Mouse (Mus musculus) gastrocnemius, postnatal 4 days (tissue): ENCODE data around the gene Gm10961. TPM values are rescaled to one million over a fixed set of nuclear protein-coding genes. Genes with fewer than 3 reads are reported as not detected.

ENCODE experiments used
- DNase-seq, 2 experiments: peaks; one replicate each; pipeline ENCODE4 v3.0.0; 2021 to 2022; ENCODE audit warnings: low spot score in 2 of 2, mixed read lengths in 2 of 2
- total RNA-seq, 2 experiments: library from RNA; stranded (reverse); gene quantifications; 2 replicates each; pipeline ENCODE4 v1.2.3; 2021

Gene Gm10961
- total RNA-seq, 2 experiments from 2014 or later: not detected

- DNase-seq: no peak
These were observed 25.8 kb downstream of the Gm10961 start for GRCm38 (mm10) chr3:107656888-107657287.

DNA sequence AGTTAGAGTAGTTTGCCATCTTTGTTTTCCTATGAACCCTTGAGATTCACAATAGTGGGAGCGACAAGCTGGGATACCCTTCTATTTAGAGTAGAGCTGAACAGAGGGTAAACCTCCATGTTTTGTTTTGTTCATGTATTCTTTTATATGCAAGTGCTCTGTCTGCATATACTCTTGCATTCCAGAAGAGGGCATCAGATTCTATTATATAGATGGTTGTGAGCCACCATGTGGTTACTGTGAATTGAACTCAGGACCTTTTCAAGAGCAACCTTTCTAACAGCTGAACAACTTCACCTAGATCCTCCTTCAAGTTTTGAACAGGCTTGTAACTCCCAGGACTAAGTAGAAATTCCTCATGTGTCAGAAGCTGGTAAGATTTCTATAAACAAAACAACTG, 27.9 kb downstream of the Gm10961 start:
- DNase-seq: no peak

GRCm38 (mm10) chr3:107664641-107665040, 33.5 kb downstream of the Gm10961 start:
- DNase-seq: no peak

- no peak for DNase-seq
These were observed 36.3 kb downstream of the Gm10961 start for GRCm38 (mm10) chr3:107667426-107667825.

DNA sequence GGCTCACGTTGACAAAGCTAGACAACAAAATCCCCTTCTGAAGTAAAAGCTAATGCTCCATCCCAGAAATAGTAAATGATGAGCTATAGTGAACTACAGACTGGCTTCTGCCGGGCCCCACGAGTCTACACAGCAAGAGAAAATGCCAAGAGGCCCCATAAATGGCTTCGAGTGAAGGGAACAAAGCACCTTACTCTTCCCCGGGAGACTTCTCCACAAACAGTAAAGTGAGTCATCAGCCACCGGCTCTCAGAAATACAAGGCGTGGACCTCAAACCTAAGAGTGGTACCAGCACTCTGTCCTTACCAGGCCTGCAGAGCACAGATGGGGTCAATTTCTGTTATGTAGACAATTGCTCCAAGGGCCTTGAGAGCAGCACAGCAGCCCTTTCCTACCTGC, 37.7 kb downstream of the Gm10961 start:
- DNase-seq: no peak

DNA sequence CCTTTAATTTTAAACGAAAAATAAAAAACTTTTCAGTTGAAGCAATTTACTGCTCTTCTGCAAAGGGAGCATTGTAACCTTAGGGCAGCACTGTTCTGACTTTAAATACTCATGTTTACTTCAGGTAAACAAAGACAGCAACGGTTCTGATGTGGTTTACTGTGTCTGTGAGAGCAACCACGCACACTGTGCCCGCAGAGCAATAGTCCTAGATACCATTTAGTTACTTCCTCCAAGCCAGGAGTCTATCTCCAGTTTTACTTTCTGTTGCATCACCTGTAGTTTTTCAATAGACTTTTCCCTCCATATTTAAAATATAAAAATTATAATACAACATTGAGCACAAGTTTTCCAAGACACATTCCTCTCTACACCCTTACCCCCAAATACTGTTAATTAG, 39.4 kb downstream of the Gm10961 start:
- no peak for DNase-seq

DNA sequence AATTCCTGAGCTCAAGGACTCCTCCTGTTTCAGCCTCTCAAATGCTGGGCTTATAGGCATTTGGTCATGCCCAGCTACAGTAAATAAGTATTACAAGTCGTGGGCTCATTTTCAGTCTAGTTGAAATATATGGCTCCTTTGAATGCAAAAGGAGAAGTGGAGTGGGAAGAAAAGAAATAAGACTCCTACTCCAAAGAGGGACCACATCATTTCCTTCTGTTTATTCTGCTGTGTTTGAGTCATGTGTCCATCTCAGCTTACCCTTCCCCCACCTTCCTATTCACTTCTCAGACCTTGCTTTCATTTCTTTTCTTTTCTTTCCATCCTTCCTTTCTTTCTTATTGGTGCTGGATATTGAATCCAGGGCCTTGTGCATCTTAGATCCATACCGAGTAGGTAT, 40.4 kb downstream of the Gm10961 start:
- no peak for DNase-seq

- DNase-seq: no peak
These were observed 49.9 kb downstream of the Gm10961 start for GRCm38 (mm10) chr3:107680790-107681576.

Other genes starting within 250 kb of the Gm10961 start
- gene Kcnc4, start 171.8 kb upstream of the Gm10961 start, total RNA-seq: 10 to 100 TPM; 37.2 to 45.8 TPM
- 1 to 10 TPM; 1.2 to 1.4 TPM for gene Slc6a17, start 113.3 kb upstream of the Gm10961 start, total RNA-seq
- not detected for gene Ubl4b, start 76.2 kb upstream of the Gm10961 start, total RNA-seq
- not detected for gene Alx3, start 36.3 kb upstream of the Gm10961 start, total RNA-seq
- 10 to 100 TPM; 26.6 to 31.5 TPM for gene Strip1, start 372 bp downstream of the Gm10961 start, total RNA-seq
- gene Ahcyl1, start 65.2 kb downstream of the Gm10961 start, total RNA-seq: 10 to 100 TPM; 68.5 to 83.4 TPM
- gene Csf1, start 129.1 kb downstream of the Gm10961 start, total RNA-seq: 10 to 100 TPM; 25.8 to 26.4 TPM
- not detected for gene Eps8l3, start 245.9 kb downstream of the Gm10961 start, total RNA-seq